Mouse (Mus musculus) adrenal gland, postnatal 10 days (tissue): Measurements from ENCODE around the gene Sptbn4. TPM values are rescaled to one million over a fixed set of nuclear protein-coding genes. Genes with fewer than 3 reads are reported as not detected.

ENCODE experiments used
- DNase-seq: peaks from one replicate; pipeline ENCODE4 v3.0.0; 2021; ENCODE audit warnings: mixed read lengths
- total RNA-seq, 2 experiments: library from RNA; stranded (reverse); gene quantifications; 2 replicates each; pipeline ENCODE4 v1.2.3; 2021

The Sptbn4 gene
- total RNA-seq, 2 experiments from 2014 or later: 0.70 to 0.81 TPM

GRCm38 (mm10) chr7:27474490-27474954 is 27.0 kb upstream of the Sptbn4 start:
- peak; percentile 99 for DNase-seq

GRCm38 (mm10) chr7:27473835-27474489 is 26.5 kb upstream of the Sptbn4 start:
- DNase-seq: no peak

- DNase-seq: peak; percentile 100
Observed at GRCm38 (mm10) chr7:27473156-27473834, 25.8 kb upstream of the Sptbn4 start, which contains the start of gene Sertad3. TSS of gene Sertad3 (plus strand) at chr7:27473768.

- no peak for DNase-seq
Observed at GRCm38 (mm10) chr7:27472596-27472995, 25.1 kb upstream of the Sptbn4 start.

GRCm38 (mm10) chr7:27471390-27472120 is 24.1 kb upstream of the Sptbn4 start:
- no peak for DNase-seq

GRCm38 (mm10) chr7:27467648-27468047 is 20.2 kb upstream of the Sptbn4 start:
- no peak for DNase-seq

GRCm38 (mm10) chr7:27460477-27460876 is 13.0 kb upstream of the Sptbn4 start:
- DNase-seq: no peak

GRCm38 (mm10) chr7:27459640-27460039 is 12.2 kb upstream of the Sptbn4 start:
- DNase-seq: no peak

GRCm38 (mm10) chr7:27458614-27459013 is 11.1 kb upstream of the Sptbn4 start:
- no peak for DNase-seq

GRCm38 (mm10) chr7:27455273-27455672 is 7.8 kb upstream of the Sptbn4 start:
- DNase-seq: no peak

- no peak for DNase-seq
Observed at GRCm38 (mm10) chr7:27454461-27455121, 7.1 kb upstream of the Sptbn4 start.

- DNase-seq: no peak
Observed at GRCm38 (mm10) chr7:27452206-27452770, 4.8 kb upstream of the Sptbn4 start.

GRCm38 (mm10) chr7:27451359-27451758 is 3.9 kb upstream of the Sptbn4 start:
- no peak for DNase-seq

GRCm38 (mm10) chr7:27449256-27449862 is 1.9 kb upstream of the Sptbn4 start:
- DNase-seq: peak; percentile 83

- peak; percentile 23 for DNase-seq
Observed at GRCm38 (mm10) chr7:27448421-27449206, 1.1 kb upstream of the Sptbn4 start.

- DNase-seq: peak; percentile 34
Observed at GRCm38 (mm10) chr7:27446521-27447418, 716 bp downstream of the Sptbn4 start.

GRCm38 (mm10) chr7:27446051-27446450 is 1.4 kb downstream of the Sptbn4 start:
- no peak for DNase-seq

GRCm38 (mm10) chr7:27440014-27440413 is 7.5 kb downstream of the Sptbn4 start:
- no peak for DNase-seq

- DNase-seq: peak; percentile 29
Observed at GRCm38 (mm10) chr7:27437544-27437943, 9.9 kb downstream of the Sptbn4 start.

GRCm38 (mm10) chr7:27433794-27434193 is 13.7 kb downstream of the Sptbn4 start:
- no peak for DNase-seq
